Mouse (Mus musculus): ENCODE data around the gene Gm20388. TPM values are rescaled to one million over a fixed set of nuclear protein-coding genes. Genes with fewer than 3 reads are reported as not detected.
A peak's percentile ranks its signal among the peaks of the same experiment; 100 is the strongest.
"Not testable (repeated sequence)": the region's sequence is repeated elsewhere in the genome, so short reads cannot be mapped to it uniquely, and the experiment has no call there.

Gene Gm20388
- polyA plus RNA-seq, 1 experiment from 2014 or later = 1.7 TPM

GRCm38 (mm10) chr8:124019782-124020181 lies 4109.1 kb downstream of the Gm20388 start:
- Histone ChIP-seq H3K4me3 (peak overlapping the region; percentile 87), H3K27me3 (ENCODE audit: insufficient read depth, poor library complexity, severe bottlenecking) (no peaks in the 10 kb centered on the region), H3K9me3 (no peaks in the 10 kb centered on the region), H3K36me3 (peaks cover 13% of the 10 kb centered on the region), H3K4me1 (replicated peaks) (peaks cover 39% of the 10 kb centered on the region), H3K27ac (peak overlapping the region; percentile 9; the same call in 1 of the 2 replicates)
- WGBS = 39% methylated on average over 13 of the region's 13 CpGs
- peak; percentile 15 for DNase-seq (ENCODE audit: low spot score)

GRCm38 (mm10) chr8:124020439-124021236 lies 4110.0 kb downstream of the Gm20388 start:
- Histone ChIP-seq H3K27ac (peak overlapping the region; percentile 99), H3K27me3 (ENCODE audit: insufficient read depth, poor library complexity, severe bottlenecking) (no peaks in the 10 kb centered on the region), H3K36me3 (peaks cover 22% of the 10 kb centered on the region), H3K4me1 (replicated peaks) (peaks cover 39% of the 10 kb centered on the region), H3K9me3 (no peaks in the 10 kb centered on the region), H3K4me3 (peak overlapping the region; percentile 87)
- 1% methylated on average over 76 of the region's 87 CpGs for WGBS
- DNase-seq (ENCODE audit: low spot score) = no peak

GRCm38 (mm10) chr8:124021237-124022227 lies 4110.9 kb downstream of the Gm20388 start, which contains the start of the genes Taf5l and Urb2:
TSS of gene Taf5l (minus strand) at chr8:124021397.
TSS of gene Urb2 (plus strand) at chr8:124021508.
- under 1% methylated on average over 74 of the region's 74 CpGs for WGBS
- Histone ChIP-seq H3K4me3 (peak within 1 kb of the TSS; percentile 87), H3K36me3 (peaks cover 31% of the 10 kb centered on the region), H3K9me3 (no peaks in the 10 kb centered on the region), H3K27me3 (ENCODE audit: insufficient read depth, poor library complexity, severe bottlenecking) (no peaks in the 10 kb centered on the region), H3K27ac (peak within 1 kb of the TSS; percentile 99), H3K4me1 (replicated peaks) (peaks cover 39% of the 10 kb centered on the region)
- peak; percentile 93 for DNase-seq (ENCODE audit: low spot score)

GRCm38 (mm10) chr8:124026265-124026664 lies 4115.6 kb downstream of the Gm20388 start:
- not testable (repeated sequence) for DNase-seq (ENCODE audit: low spot score); H3K9me3 ChIP-seq; H3K27ac ChIP-seq; H3K27me3 ChIP-seq (ENCODE audit: insufficient read depth, poor library complexity, severe bottlenecking); H3K4me3 ChIP-seq
- 79% methylated on average over 2 of the region's 2 CpGs for WGBS
- H3K4me1 ChIP-seq (replicated peaks) = peaks cover 14% of the 10 kb centered on the region
- H3K36me3 ChIP-seq = peaks cover 77% of the 10 kb centered on the region

- Histone ChIP-seq H3K4me3 (no peak overlapping the region), H3K9me3 (no peaks in the 10 kb centered on the region), H3K4me1 (replicated peaks) (0 out of 2 replicates have a peak, but pooled peaks cover 3% of the 10 kb centered on the region), H3K27me3 (ENCODE audit: insufficient read depth, poor library complexity, severe bottlenecking) (no peaks in the 10 kb centered on the region), H3K27ac (no peak overlapping the region), H3K36me3 (peaks cover 89% of the 10 kb centered on the region)
- no peak for DNase-seq (ENCODE audit: low spot score)
- WGBS = 91% methylated on average over 6 of the region's 6 CpGs
Measured at GRCm38 (mm10) chr8:124027831-124028230, 4117.2 kb downstream of the Gm20388 start.

- H3K27me3 ChIP-seq (ENCODE audit: insufficient read depth, poor library complexity, severe bottlenecking) = no peaks in the 10 kb centered on the region
- no peak overlapping the region for H3K4me3 ChIP-seq
- DNase-seq (ENCODE audit: low spot score) = no peak
- H3K4me1 ChIP-seq (replicated peaks) = no peaks in the 10 kb centered on the region
- H3K36me3 ChIP-seq = peaks cover 95% of the 10 kb centered on the region
- 75% methylated on average over 5 of the region's 5 CpGs for WGBS
- no peaks in the 10 kb centered on the region for H3K9me3 ChIP-seq
- no peak overlapping the region for H3K27ac ChIP-seq
Measured at GRCm38 (mm10) chr8:124033400-124033799, 4122.8 kb downstream of the Gm20388 start.

GRCm38 (mm10) chr8:124038121-124038520 lies 4127.5 kb downstream of the Gm20388 start:
- Histone ChIP-seq H3K36me3 (peaks cover 97% of the 10 kb centered on the region), H3K4me1 (replicated peaks) (no peaks in the 10 kb centered on the region)
- WGBS = 92% methylated on average over 7 of the region's 7 CpGs

GRCm38 (mm10) chr8:124039351-124039750 lies 4128.7 kb downstream of the Gm20388 start:
- Histone ChIP-seq H3K4me3 (no peak overlapping the region), H3K27ac (no peak overlapping the region), H3K4me1 (replicated peaks) (no peaks in the 10 kb centered on the region), H3K9me3 (no peaks in the 10 kb centered on the region), H3K27me3 (ENCODE audit: insufficient read depth, poor library complexity, severe bottlenecking) (no peaks in the 10 kb centered on the region), H3K36me3 (peaks cover 92% of the 10 kb centered on the region)
- 92% methylated on average over 4 of the region's 4 CpGs for WGBS
- no peak for DNase-seq (ENCODE audit: low spot score)

More at GRCm38 (mm10) chr8:124038121-124038520, 4127.5 kb downstream of the Gm20388 start:
- no peak overlapping the region for H3K4me3 ChIP-seq
- DNase-seq (ENCODE audit: low spot score) = no peak
- no peaks in the 10 kb centered on the region for H3K27me3 ChIP-seq (ENCODE audit: insufficient read depth, poor library complexity, severe bottlenecking)
- no peak overlapping the region for H3K27ac ChIP-seq
- no peaks in the 10 kb centered on the region for H3K9me3 ChIP-seq

- Histone ChIP-seq H3K4me1 (replicated peaks) (no peaks in the 10 kb centered on the region), H3K9me3 (no peaks in the 10 kb centered on the region), H3K36me3 (peaks cover 89% of the 10 kb centered on the region), H3K4me3 (no peak overlapping the region), H3K27me3 (ENCODE audit: insufficient read depth, poor library complexity, severe bottlenecking) (no peaks in the 10 kb centered on the region), H3K27ac (no peak overlapping the region)
- 89% methylated on average over 1 of the region's 1 CpGs for WGBS
- DNase-seq (ENCODE audit: low spot score) = no peak
Measured at GRCm38 (mm10) chr8:124042201-124042600, 4131.6 kb downstream of the Gm20388 start.

- Histone ChIP-seq H3K36me3 (peaks cover 84% of the 10 kb centered on the region), H3K4me3 (no peak overlapping the region), H3K9me3 (no peaks in the 10 kb centered on the region), H3K27ac (no peak overlapping the region), H3K4me1 (replicated peaks) (no peaks in the 10 kb centered on the region), H3K27me3 (ENCODE audit: insufficient read depth, poor library complexity, severe bottlenecking) (no peaks in the 10 kb centered on the region)
- 95% methylated on average over 5 of the region's 5 CpGs for whole genome bisulfite sequencing
- no peak for DNase-seq (ENCODE audit: low spot score)
Measured at GRCm38 (mm10) chr8:124044421-124044820, 4133.8 kb downstream of the Gm20388 start.

GRCm38 (mm10) chr8:124044931-124045330 lies 4134.3 kb downstream of the Gm20388 start:
- Histone ChIP-seq H3K27me3 (ENCODE audit: insufficient read depth, poor library complexity, severe bottlenecking) (no peaks in the 10 kb centered on the region), H3K27ac (no peak overlapping the region), H3K9me3 (no peaks in the 10 kb centered on the region), H3K4me3 (no peak overlapping the region), H3K36me3 (peaks cover 81% of the 10 kb centered on the region), H3K4me1 (replicated peaks) (no peaks in the 10 kb centered on the region)
- WGBS = 96% methylated on average over 12 of the region's 12 CpGs
- DNase-seq (ENCODE audit: low spot score) = no peak

- H3K4me1 ChIP-seq (replicated peaks) = no peaks in the 10 kb centered on the region
- H3K9me3 ChIP-seq = no peaks in the 10 kb centered on the region
- H3K27ac ChIP-seq = no peak overlapping the region
- WGBS = 92% methylated on average over 8 of the region's 8 CpGs
- H3K36me3 ChIP-seq = peaks cover 78% of the 10 kb centered on the region
- no peak overlapping the region for H3K4me3 ChIP-seq
- no peak for DNase-seq (ENCODE audit: low spot score)
- no peaks in the 10 kb centered on the region for H3K27me3 ChIP-seq (ENCODE audit: insufficient read depth, poor library complexity, severe bottlenecking)
Measured at GRCm38 (mm10) chr8:124045856-124046255, 4135.2 kb downstream of the Gm20388 start.

Data from hindbrain, embryonic 10.5 days (tissue).